Mouse (Mus musculus) c-Kit-positive CD71-negative TER-119-negative erythroid progenitor cells, embryonic 14.5 days (primary cell): ENCODE data around the gene Myl7.
"Not testable (repeated sequence)": the region's sequence is repeated elsewhere in the genome, so short reads cannot be mapped to it uniquely, and the experiment has no call there.

Source experiments
- DNase-seq: peaks from one replicate; pipeline ENCODE4 v3.0.0-alpha.2; 2013; ENCODE audit warnings: low read depth

Myl7 gene

DNA sequence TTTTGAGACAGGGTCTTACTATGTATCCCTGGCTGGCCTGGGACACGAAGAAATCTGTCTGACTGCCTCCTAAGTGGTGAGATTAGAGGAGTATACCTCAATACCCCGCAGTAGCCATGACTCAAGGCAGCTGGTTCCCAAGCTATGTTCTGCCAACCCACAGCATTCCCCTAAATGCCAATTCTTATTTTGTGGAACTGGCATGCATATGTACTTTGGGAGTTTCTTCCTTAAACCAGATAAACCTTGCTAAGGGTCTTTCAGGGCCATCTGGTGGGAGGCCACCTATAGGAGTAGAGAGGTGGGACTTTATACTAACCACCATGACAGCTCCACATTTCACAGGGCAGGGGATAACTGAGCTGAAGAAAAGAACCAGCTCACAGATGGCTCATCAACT is 5.3 kb upstream of the Myl7 start:
- no peak for DNase-seq

DNA sequence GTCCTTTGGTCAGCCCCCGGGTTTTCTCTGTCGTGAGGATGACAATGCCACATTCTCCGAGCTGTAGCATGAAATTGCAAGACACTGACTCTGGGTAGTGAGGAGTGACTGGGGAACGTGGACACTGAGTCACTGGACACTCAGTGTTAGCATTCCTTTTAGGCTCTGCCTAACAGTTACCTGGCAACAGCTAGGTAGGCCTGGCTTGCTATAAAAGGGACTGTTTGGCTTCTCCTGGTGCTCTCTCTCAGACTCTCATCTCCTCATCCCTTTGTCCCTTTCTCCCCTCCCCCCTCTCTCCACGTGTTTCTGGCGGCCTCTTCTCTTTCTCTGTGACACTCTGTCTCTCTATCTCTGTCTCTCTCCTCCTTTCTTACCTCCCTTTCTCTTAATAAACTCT is 3.8 kb upstream of the Myl7 start:
- no peak for DNase-seq

DNA sequence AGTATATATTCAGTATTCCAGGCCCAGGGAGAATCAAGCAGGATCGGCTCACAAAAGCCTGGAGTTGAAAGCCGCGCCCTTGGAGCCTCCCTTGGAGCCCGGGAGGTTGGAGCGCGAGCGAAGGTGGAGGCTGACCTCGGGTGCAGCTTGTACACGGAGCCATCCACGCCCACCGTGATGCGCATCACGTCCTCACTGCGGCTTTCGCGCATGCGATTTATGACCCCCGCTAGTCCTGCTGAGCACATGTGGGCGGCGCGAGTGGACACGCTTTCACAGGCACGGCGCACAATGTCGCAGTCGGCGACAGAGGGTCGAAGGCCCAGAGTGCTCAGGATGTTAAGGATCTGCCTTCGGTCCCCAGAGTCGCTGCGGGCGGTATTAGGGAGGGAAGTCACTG is 3.4 kb upstream of the Myl7 start:
- no peak for DNase-seq

DNA sequence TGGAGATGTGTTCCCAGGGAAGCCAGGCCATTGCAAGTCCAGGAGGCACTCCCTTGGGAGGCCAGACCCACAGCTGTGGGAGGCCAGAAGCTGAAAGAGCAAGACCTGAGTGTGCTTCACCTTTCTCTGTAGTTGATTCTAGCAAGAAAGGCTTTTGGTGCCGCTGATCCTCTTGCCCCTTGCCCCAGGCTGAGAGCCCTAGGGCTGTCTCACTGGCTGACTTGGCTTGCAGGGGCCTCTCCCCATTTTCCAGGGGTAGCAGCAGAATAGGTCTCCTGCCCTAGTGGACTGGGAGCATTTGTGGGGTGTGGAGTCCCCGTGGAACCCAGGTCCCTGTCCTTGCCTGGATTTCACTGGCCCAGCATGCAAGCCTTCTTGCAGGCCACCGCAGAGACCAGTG is 2.7 kb upstream of the Myl7 start:
- no peak for DNase-seq

DNA sequence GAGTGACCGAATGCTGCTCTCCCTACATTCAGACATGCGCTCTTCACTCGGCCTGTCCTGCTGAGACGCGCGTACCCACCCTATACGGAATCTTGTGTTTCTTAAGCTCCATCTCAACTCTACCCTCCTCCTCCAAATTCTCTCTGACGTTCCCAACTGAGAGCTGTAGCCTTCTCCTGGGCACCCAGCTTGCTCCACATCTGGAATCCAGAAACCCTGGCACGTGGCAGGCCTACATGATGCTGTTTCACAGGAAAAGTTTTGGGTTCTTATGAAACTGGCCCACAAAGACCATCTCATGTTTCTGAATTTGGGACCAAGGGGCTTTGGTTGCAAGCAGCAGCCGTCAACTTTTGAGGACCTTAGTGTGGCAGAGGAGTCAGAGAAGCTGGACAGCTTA is 704 bp upstream of the Myl7 start:
- no peak for DNase-seq

DNA sequence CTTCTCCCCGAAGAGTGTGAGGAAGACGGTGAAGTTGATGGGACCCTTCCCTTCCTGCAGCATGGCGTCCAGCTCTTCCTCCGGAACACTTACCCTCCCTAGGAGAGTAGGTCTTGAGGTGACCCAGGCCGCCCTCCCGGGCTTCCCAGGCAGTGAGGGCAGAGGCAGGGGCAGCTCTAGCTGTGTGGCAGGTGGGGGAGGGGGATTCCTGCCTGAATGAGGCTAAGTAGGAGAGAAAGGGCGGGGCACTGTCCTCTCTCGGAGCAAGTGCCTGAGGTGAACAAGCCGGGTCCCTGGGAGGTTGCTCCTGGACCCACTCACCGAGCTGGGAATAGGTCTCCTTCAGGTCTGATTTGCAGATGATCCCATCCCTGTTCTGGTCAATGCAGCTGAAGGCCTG is 743 bp downstream of the Myl7 start:
- no peak for DNase-seq

DNA sequence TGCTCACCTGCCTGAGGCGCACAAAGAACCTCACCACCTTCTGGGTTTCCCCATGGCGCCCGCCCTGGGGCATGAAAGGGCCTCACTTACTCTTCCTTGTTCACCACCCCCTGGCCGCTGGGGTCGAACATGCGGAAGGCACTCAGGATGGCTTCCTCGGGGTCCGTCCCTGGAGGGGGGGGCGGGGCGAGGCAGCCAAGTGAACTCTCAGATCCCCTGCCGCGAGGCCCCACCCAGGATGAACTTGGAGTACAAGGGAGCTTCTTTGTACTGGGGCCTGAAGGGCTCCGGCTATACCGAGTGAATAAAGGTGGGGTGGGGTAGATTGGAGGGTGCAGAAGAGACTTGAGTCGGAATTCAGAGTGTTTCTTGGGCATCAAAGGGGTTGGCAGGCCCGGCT is 1.4 kb downstream of the Myl7 start:
- no peak for DNase-seq

DNA sequence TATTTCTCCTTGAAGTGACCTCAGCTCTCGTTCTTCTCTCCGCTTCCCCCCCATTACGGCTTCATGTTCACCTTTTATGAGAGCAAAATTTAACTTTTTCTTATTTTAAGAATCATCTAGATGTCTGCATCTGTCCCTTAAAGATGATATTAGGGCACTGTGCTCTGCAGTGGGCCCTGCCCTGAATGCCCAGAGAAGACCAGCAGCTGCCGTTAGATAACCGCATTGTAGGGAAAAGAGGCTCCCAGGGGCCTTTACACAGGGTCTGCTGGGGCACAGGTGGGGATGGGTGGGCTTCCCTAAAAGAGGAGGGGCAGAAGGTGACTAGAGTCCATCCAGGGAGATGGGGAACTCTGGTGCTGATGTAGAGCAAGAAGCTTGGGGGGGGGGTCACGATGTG is 4.8 kb downstream of the Myl7 start:
- no peak for DNase-seq

DNA sequence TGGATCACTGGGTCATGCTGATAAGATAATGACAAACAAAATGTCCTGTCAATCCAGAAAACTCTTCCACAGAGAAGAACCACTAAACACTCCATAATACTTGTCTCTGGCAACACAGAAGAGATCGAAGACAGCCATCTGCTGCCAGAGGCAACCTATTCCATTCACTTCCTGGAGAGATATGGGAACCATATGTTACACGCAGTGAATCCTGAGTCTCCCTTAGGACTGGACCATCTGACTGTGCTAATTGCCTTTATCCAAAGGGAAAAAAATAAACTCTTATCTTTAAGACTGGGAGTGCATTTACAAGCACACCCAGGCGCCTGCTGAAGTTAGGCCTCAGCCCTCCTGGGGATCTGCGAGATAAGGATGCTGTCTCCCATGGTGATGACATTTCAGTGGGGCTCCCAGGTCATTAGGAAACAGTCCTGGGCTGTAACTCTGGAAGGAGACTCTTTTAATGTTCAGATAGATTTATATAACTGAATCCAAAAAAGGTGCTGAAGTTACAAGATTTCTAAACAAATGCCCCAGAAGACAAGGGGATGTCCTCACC is 5.7 kb downstream of the Myl7 start:
- DNase-seq, result no peak

DNA sequence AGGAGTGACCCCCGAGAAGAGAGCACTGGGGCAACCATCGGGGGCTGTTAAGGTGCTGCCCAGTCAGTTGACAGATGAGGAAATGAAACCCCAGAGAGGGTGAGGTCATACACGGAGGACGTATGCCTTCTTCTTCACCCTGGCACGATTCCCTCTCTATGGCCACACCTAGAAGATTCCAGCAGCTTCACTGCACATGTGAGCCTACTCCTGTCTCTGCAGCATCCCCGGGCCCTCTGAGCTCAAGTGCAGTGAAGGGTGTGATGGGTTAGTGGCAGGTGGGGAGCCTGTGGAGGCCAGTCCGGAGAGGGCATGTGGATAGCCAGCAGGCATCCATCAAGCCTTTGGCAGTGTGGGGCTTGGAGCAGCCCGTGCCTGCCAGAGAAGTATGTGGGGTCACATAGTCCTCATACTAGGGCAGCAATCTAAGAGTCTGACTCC is 6.4 kb downstream of the Myl7 start:
- DNase-seq, result no peak

DNA sequence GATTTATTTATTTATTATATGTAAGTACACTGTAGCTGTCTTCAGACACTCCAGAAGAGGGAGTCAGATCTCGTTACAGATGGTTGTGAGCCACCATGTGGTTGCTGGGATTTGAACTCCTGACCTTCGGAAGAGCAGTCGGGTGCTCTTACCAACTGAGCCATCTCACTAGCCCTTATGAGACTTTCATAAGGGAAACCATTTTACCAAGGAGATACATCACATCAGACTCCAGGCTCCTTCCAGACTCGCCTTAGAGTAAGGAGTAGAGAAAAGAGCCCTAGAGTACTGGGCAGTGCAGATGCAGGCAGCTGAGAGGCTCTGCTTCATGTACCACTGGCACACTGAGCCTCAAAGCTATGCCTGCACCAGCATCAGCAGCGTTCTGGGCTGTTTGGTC is 10.0 kb downstream of the Myl7 start:
- not testable (repeated sequence) for DNase-seq

DNA sequence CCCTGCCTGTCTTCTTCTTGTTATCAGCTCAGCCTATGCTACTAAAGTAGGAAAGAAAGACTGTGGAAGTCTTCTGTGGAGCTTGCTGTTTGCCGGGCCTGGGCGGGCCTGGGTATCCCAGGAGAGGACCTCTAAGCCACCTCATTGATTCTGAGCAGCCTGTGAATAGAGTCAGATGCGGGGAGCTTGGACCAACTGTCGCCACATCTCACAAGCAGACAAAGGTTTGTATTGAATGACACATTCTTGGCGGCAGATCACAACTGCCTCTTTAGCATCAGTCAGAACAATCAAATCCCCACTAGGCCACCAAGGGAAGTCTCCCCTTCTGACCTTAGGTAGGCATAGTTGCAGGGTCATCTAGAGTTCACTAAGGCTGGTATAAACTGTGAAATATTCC is 11.3 kb downstream of the Myl7 start:
- no peak for DNase-seq

DNA sequence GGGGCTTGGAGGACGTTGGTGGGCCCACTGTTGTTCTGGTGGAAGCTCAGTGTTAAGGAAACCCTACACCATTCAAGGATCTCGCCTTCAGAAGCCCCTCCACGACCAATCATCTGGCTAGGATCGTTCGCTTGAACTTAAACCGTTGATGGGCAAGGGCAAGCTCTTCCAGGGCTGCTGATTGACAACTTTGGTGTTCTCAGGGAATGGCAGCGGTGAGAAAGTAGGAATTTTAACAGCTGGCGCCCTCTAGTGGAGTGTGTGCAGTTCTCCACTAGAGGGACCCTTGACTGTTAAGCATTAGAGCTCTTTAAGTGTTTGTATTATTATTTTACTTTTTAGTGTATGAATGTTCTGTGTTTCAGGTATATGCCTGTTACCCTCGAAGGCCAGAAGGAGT is 12.4 kb downstream of the Myl7 start:
- peak; percentile 40 for DNase-seq

DNA sequence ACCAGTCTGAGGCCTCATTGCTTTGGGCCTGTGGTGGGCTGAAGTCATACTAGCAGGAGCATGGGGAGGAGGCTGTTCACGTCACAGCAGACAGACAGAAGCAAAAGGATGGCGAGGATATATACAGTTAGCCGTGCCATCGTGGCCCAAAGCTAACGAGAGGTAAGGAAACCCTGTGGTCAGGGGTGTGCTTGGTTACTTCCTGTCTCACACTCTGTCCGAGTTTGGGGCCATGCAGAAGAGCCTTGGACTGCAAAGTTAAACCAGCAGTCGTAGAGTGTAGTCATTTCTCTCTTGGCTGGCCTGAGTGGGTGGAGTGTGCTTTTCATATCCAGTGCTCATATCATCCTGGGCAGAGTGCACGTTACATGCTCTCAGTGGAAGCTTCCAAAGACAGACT is 16.1 kb downstream of the Myl7 start:
- no peak for DNase-seq

DNA sequence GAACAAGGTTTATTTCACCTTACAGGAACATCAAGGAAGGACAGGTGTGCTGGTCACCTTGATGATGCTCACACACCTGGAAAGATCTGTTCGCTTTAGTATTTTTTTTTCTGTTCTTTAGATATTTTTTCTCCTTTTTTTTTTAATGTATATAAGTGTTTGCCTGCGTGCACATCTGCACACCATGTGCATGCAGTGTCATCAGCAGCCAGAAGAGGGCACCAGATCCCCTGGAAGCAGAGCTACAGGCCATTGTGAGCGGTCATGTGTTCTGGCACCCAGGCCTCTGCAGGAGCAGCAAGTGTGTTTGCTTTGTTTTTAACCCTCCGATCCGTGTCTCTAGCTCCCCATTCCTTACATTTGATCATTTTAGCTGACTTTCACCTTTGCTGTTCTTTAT is 18.7 kb downstream of the Myl7 start:
- peak; percentile 37 for DNase-seq

DNA sequence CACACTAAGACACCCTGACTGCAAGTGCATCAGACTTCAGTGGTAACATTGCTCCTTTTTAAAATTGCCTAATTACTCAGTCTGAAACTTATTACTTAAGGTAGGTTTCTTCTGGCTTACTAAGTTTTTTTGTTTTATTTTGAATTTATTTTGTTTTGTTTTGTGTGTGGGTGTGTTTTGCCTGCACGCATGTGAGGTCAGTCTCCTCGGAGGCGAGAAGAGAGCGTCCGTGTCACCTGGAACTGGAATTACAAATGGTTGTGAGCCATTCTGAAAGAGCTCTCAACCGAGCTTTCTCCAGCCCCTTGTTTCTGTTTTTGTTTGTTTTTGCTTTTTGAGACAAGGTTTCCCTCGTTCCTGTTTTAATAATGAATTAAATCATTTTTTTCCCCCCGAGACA is 19.9 kb downstream of the Myl7 start:
- DNase-seq, result no peak

DNA sequence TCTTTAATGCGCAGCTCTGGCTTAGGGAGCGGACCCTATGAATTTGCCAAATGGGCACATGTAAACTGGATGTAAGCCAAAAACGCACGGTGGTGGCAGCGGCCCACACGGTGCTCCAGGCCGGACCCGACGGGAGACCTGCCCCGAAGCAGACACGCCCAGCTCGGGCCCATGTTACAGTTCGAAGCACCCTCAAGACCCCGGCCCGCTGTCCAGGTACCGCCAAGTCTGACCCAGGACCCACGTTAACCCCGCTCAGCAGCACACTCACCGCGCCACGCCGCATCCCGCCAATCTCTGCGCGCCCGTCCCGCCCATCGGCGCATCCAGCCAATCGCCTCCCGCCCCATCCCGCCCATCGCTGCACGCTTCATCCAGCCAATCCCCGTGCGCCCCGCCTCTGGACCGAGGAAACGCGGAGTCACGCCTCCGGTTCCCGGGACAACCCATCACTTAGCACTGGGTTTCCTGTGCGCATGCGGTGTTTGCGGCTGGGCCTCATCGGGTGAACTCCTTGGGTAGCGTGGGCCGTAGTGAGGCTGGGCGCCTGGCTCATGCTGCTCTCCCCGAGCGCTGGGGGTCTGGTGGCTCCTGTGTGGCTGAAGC is 20.6 kb downstream of the Myl7 start, which contains the start of gene Pold2:
TSS of gene Pold2 (minus strand) at position 372 of the 606 bp plus-strand sequence.
- peak; percentile 99 for DNase-seq

DNA sequence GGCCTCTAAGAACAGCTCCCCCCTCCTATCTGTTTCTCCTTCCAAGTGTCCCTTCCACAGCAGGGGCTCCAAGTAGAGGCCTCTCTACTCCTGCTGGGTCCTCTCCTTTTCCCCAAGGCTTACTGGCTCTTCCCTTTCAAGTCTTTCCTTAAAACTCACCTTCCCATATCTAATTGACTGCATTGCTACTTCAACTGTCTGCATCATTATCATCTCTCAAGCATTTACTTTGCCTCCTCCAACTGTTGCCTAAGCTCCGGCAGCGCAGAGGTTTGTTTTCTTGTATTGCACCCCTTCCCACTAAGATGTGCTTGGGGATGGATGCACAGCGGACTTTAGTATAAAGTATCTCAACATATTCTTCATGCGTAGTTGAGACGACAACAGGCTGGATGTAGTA is 21.2 kb downstream of the Myl7 start:
- no peak for DNase-seq

DNA sequence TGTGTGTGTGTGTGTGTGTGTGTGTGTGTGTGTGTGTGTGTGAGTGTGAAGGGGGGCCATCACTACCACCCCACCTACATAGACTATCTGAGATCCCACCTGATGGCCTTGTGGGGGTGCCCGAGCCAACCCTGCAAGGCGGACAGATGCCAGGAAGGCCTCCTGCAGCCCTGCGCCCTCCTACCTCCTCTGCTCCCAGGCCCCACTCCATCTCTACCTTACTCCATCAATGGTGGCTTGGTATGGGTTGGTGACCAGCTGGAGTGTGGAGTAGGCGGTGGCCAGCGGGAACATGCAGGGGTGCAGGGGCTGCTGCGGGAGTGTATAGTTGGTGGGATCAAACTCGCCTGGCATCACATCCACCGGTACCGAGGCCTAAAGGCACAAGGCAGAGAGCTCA is 25.4 kb downstream of the Myl7 start:
- DNase-seq, result no peak

DNA sequence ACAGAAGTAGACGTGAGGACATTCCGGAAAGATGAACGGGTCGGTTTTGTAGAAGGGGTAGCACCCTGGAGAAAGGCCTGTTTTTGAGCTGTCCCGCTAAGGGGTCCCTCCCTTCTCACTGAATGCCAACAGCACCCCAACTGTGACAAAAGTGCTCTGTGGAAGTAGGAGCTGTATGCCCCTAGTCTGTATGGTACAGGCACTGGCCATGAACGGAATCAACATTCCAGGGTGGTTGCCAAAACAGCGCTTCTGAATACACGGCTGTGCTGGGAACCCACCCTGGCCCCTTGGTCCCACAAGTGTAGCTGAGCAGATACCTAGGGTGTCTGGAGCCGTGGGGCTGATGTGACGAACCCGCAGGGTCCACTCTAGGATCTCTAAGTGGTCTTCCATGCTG is 25.9 kb downstream of the Myl7 start:
- no peak for DNase-seq

DNA sequence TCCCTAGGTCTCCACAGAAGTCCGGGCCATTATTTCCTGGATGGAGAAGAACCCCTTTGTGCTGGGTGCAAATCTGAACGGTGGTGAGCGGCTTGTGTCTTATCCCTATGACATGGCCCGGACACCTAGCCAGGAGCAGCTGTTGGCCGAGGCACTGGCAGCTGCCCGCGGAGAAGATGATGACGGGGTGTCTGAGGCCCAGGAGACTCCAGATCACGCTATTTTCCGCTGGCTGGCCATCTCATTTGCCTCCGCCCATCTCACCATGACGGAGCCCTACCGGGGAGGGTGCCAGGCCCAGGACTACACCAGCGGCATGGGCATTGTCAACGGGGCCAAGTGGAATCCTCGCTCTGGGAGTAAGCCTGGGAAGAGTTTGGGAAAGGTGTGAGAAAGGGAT is 28.5 kb downstream of the Myl7 start:
- no peak for DNase-seq

DNA sequence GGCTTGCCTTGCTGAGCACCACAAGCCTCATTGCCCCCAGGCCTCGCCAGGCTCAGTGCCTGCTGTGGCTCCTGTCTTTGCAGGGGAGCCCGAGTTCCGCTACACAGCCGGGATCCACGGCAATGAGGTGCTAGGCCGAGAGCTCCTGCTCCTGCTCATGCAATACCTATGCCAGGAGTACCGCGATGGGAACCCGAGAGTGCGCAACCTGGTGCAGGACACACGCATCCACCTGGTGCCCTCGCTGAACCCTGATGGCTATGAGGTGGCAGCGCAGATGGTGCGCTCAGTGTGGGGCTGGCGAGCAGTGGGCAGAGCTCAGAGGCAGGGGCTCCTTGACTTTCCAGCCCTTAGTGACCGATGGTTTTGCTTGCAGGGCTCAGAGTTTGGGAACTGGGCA is 29.3 kb downstream of the Myl7 start:
- no peak for DNase-seq

DNA sequence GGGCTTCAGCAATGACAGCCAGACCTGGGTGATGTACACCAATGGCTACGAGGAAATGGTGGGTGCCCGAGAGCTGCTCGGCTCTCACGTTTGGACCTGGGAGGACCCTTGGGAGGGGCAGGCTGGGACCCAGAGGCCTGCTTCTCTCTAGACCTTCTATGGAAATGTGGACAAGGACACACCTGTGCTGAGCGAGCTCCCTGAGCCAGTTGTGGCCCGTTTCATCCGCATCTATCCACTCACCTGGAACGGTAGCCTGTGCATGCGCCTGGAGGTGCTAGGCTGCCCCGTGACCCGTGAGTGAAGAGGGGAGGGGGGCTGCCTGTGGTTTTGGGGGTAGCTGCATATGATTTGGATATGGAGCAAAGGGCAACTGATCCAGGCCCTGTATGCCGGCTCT is 30.3 kb downstream of the Myl7 start:
- DNase-seq, result no peak

DNA sequence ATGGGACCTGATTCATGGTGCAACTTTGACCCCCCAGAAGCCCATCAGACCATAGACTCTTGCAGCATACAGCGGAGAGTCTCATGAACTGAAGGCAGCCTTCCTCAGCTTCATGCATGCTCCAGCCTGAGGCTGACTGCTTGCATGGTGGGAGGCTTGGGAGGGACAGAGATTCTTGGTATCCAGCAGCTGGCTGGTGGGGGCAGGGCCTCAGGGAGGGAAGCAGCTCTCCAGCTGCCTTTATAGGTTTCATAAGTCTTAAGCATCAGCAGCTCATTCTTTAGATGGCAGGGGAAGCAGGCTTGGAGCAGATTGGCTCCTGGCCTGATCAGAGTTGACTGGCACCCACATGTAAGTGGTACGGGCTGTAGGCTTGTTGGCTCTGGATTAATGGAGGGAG is 31.4 kb downstream of the Myl7 start:
- no peak for DNase-seq
